Mouse (Mus musculus) kidney, adult 2 months (tissue): ENCODE results near the gene Dmrt1.

Experiments used
- CTCF ChIP-seq: fragments of 200-500 bp; conservative IDR thresholded peaks from 2 replicates; pipeline ENCODE4 v1.5.1; 2011; ENCODE audit warnings: low read depth, mild to moderate bottlenecking, control low read depth, low read length, moderate library complexity, mixed read lengths; ENCODE audit not compliant: insufficient read depth, insufficient read length
- POLR2A ChIP-seq: fragments of 200-500 bp; IDR thresholded peaks from one replicate; pipeline ENCODE4 v1.6.1; 2011; ENCODE audit warnings: low read depth, low read length, control low read depth

GRCm38 (mm10) chr19:25650474-25650873 is 145.1 kb downstream of the Dmrt1 start:
- TF ChIP-seq CTCF = no peak
- TF ChIP-seq POLR2A = no peak
